Comparison of ENCODE assay signal across 29 mouse cellular contexts in genomic region chr1:177131458-177131857, GRCm38 (mm10).
"Had no signal": no experiment of that assay in that cellular context is flagged by ENCODE, and none has a peak within 500 bp of the region (broad histone marks: within the 10 kb centered on the region; RNA-seq: fewer than 3 reads in every experiment).

No protein-coding gene starts in this region.

- H3K36me3 ChIP-seq: heart, embryonic 15.5 days; intestine, embryonic 15.5 days; limb, embryonic 13.5 days; limb, embryonic 15.5 days; liver, embryonic 12.5 days had no signal

- H3K9me3 ChIP-seq: heart, embryonic 13.5 days; heart, embryonic 15.5 days; hindbrain, embryonic 10.5 days; hindbrain, embryonic 12.5 days; intestine, embryonic 15.5 days; limb, embryonic 13.5 days; limb, embryonic 15.5 days; liver, embryonic 12.5 days had no signal

- H3K27me3 ChIP-seq: heart, embryonic 13.5 days; heart, embryonic 15.5 days; hindbrain, embryonic 12.5 days; intestine, embryonic 15.5 days; limb, embryonic 13.5 days; limb, embryonic 15.5 days; liver, embryonic 12.5 days had no signal

- H3K4me1 ChIP-seq: heart, embryonic 15.5 days; hindbrain, embryonic 10.5 days; hindbrain, embryonic 12.5 days; intestine, embryonic 15.5 days; limb, embryonic 15.5 days; liver, embryonic 12.5 days had no signal

- ATAC-seq: hindbrain, embryonic 16.5 days; inflammation-experienced regulatory T-cells, adult 6 months; intestine, embryonic 15.5 days; intestine, postnatal 0 days; liver, embryonic 12.5 days had no signal

- H3K4me3 ChIP-seq: gastrocnemius, adult 2 months; heart, adult 2 months; heart, embryonic 13.5 days; heart, embryonic 15.5 days; hindbrain, embryonic 10.5 days; hindbrain, embryonic 12.5 days; intestine, embryonic 15.5 days; layer of hippocampus, adult 2 months; left cerebral cortex, adult 2 months; limb, embryonic 13.5 days; limb, embryonic 15.5 days; liver, embryonic 12.5 days had no signal

- H3K9ac ChIP-seq: heart, embryonic 13.5 days; heart, embryonic 15.5 days; hindbrain, embryonic 12.5 days; hindbrain, embryonic 14.5 days; intestine, embryonic 15.5 days; limb, embryonic 13.5 days; limb, embryonic 15.5 days; liver, embryonic 12.5 days; liver, embryonic 14.5 days had no signal

- H3K4me2 ChIP-seq: heart, embryonic 11.5 days; heart, embryonic 13.5 days; heart, embryonic 15.5 days; hindbrain, embryonic 12.5 days; hindbrain, embryonic 14.5 days; intestine, embryonic 15.5 days; limb, embryonic 13.5 days; limb, embryonic 15.5 days; liver, embryonic 12.5 days had no signal

- H3K27ac ChIP-seq: gastrocnemius, adult 2 months; heart, adult 2 months; heart, embryonic 13.5 days; heart, embryonic 15.5 days; hindbrain, embryonic 10.5 days; hindbrain, embryonic 12.5 days; hindbrain, embryonic 14.5 days; intestine, embryonic 15.5 days; layer of hippocampus, adult 2 months; left cerebral cortex, adult 2 months; limb, embryonic 13.5 days; limb, embryonic 15.5 days; liver, embryonic 12.5 days; liver, embryonic 14.5 days had no signal

- DNase-seq: gastrocnemius, adult 2 months; gastrocnemius, postnatal 10 days; gastrocnemius, postnatal 25 days; heart, adult 11 months; heart, adult 2 months; heart, postnatal 14 days; heart, postnatal 36 days; kidney, adult 18-20 months; kidney, adult 8-10 months; kidney, postnatal 10 days; kidney, postnatal 25 days; kidney, postnatal 4 days; left cerebral cortex, postnatal 4 days had no signal
